Mouse (Mus musculus): ENCODE data around the gene Zfp658. TPM values are rescaled to one million over a fixed set of nuclear protein-coding genes. Genes with fewer than 3 reads are reported as not detected.
A peak's percentile ranks its signal among the peaks of the same experiment; 100 is the strongest.

Gene Zfp658
- polyA plus RNA-seq, 1 experiment from 2014 or later, result 0.19 TPM

DNA sequence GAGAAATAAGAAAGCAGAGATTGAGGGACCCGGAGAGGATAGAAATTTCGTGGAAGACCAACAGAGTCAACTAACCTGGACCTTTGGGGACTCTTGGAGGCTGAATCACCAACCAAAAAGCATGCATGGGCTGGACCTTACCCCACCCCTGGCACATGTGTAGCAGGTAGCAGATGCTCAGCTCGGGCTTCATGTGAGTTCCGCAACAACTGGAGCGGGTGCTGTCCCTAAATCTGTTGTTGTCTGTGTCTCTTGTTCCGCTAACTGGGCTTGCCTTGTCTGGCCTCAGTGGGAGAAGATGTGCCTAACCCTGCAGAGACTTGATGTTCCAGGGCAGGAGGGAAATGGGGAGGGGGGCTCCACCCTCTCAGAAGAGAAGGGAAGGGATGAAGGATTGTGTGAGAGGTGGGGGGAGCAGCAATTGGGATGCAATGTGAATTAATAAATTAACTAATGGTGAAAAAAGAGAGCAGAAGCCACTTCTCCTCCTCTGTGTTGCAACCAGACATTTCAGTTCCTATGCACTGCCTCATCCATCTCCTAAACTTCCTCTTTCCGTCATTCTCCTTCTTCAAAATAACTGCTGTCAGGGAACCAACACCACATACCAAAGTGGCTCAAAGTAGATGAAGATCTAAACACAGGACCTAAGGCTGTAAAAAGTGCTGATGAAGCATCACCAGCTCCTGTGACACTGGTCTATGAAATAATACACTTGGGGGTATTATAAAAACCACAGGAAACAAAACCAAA lies 17.7 kb upstream of the Zfp658 start, which contains the start of gene Cd33:
Cd33 (minus strand) TSS at position 204 of the 753 bp plus-strand sequence.
- Histone ChIP-seq H3K4me3 (ENCODE audit: low read depth, low read length) (no peak within 1 kb of the TSS), H3K36me3 (ENCODE audit: control insufficient read depth, insufficient read depth) (no peaks in the 10 kb centered on the region), H3K27me3 (ENCODE audit: control insufficient read depth, insufficient read depth, low read depth, low read length) (no peaks in the 10 kb centered on the region), H3K4me2 (ENCODE audit: low read depth, low read length) (no peak within 1 kb of the TSS), H3K27ac (ENCODE audit: low read length) (0 out of 2 replicates have a peak within 1 kb of the TSS, but pooled peaks have one; percentile 52), H3K4me1 (ENCODE audit: control insufficient read depth, low read depth, low read length) (no peaks in the 10 kb centered on the region), H3K9ac (ENCODE audit: low read depth, low read length) (no peak within 1 kb of the TSS), H3K9me3 (replicated peaks; ENCODE audit: control insufficient read depth, low read length) (no peaks in the 10 kb centered on the region)
- WGBS (ENCODE audit: insufficient replicate concordance), result 43% methylated on average over 7 of the region's 7 CpGs
- ATAC-seq (ENCODE audit: low read depth), result peak; percentile 35; the same call in 1 of the 2 replicates

DNA sequence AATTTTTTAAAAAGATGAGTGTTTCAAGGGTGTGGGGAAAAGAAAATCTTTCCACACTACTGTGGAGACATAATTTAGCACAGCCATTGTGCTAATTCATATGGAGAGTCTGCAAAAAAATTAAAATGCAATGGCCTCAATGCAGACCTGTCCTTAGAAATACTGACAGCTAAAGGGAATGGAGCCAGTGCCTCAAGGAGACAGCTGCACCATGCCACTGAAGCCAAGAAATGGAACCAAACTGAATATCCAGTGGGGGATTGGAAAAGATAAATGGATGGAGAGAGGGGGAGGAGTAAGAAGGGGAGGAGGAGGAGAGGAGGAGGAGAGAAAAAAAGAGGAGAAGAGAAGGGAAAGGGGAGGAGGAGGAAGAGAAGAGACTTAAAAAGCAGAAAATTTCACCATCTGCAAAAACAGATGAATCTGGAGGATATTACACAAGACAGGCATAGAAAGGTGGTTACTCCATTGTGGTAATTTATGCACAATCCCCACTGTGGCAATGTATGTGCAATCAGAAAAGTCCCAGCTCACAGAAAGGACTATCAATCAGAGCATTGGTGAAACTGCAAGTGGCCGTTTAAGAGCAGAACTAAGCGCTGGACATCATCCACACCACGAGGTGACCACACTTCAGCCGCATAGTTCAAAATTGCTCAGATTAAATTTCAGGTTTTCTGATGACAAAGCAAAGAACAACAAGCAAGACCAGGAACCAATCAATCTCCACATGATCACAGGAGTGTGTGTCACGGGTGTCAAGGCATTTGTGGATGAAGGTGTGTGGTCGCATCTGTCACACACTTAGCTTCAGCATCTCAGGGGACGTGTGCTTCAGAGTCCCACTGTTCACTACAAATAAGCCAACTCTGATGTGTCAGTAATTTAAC lies 16.2 kb upstream of the Zfp658 start:
- Histone ChIP-seq H3K27me3 (ENCODE audit: control insufficient read depth, insufficient read depth, low read depth, low read length) (no peaks in the 10 kb centered on the region), H3K9ac (ENCODE audit: low read depth, low read length) (no peak overlapping the region), H3K4me1 (ENCODE audit: control insufficient read depth, low read depth, low read length) (no peaks in the 10 kb centered on the region), H3K4me2 (ENCODE audit: low read depth, low read length) (0 out of 2 replicates have a peak overlapping the region, but pooled peaks have one; percentile 18), H3K4me3 (ENCODE audit: low read depth, low read length) (no peak overlapping the region), H3K36me3 (ENCODE audit: control insufficient read depth, insufficient read depth) (no peaks in the 10 kb centered on the region), H3K27ac (ENCODE audit: low read length) (no peak overlapping the region), H3K9me3 (replicated peaks; ENCODE audit: control insufficient read depth, low read length) (no peaks in the 10 kb centered on the region)
- ATAC-seq (ENCODE audit: low read depth), result no peak
- 50% methylated on average over 7 of the region's 7 CpGs for WGBS (ENCODE audit: insufficient replicate concordance)

DNA sequence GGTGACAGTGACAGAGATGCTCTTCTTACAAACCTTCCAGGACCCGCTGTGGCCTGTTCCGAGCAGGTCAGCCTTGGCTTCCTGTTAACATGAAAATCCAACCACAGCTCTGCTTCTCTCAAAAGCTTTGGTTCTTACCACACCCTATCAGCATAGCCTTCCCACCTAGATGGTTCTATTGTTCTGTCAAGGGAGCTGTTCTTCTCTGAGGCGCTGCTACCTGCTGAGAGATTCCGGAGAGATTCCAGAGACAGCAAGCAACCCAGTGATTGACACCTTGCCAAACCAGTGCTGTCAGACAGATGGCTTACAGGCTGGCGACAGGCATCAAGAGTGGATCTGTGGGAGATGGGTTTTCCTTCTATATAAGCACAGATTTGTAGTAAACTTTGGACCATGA lies 14.4 kb upstream of the Zfp658 start:
- H3K27me3 ChIP-seq (ENCODE audit: control insufficient read depth, insufficient read depth, low read depth, low read length), result no peaks in the 10 kb centered on the region
- H3K4me3 ChIP-seq (ENCODE audit: low read depth, low read length), result no peak overlapping the region
- H3K27ac ChIP-seq (ENCODE audit: low read length), result no peak overlapping the region
- no peaks in the 10 kb centered on the region for H3K4me1 ChIP-seq (ENCODE audit: control insufficient read depth, low read depth, low read length)
- ATAC-seq (ENCODE audit: low read depth), result no peak
- WGBS (ENCODE audit: insufficient replicate concordance), result 48% methylated on average over 5 of the region's 5 CpGs
- H3K9me3 ChIP-seq (replicated peaks; ENCODE audit: control insufficient read depth, low read length), result no peaks in the 10 kb centered on the region
- H3K36me3 ChIP-seq (ENCODE audit: control insufficient read depth, insufficient read depth), result no peaks in the 10 kb centered on the region
- no peak overlapping the region for H3K9ac ChIP-seq (ENCODE audit: low read depth, low read length)
- no peak overlapping the region for H3K4me2 ChIP-seq (ENCODE audit: low read depth, low read length)

DNA sequence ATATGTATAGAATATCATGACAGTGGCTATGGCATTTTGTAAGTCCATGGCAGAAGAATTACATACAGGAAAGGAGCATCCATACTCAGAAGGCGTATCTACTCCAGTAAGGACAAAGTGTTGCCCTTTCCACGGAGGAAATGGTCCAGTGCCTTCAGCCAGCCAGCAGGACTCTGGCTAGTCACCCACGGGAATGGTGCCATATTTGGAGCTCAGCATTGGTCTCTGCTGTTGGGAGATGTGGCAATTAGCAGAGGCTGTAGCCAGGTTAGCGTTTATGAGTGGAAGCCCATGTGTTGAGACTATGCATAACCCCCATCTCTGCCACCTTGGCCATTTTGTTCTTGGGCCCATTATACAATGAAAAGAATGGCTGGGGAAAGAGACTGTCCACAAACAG lies 13.8 kb upstream of the Zfp658 start:
- H3K27me3 ChIP-seq (ENCODE audit: control insufficient read depth, insufficient read depth, low read depth, low read length), result no peaks in the 10 kb centered on the region
- H3K4me3 ChIP-seq (ENCODE audit: low read depth, low read length), result no peak overlapping the region
- no peak for ATAC-seq (ENCODE audit: low read depth)
- H3K27ac ChIP-seq (ENCODE audit: low read length), result no peak overlapping the region
- H3K9ac ChIP-seq (ENCODE audit: low read depth, low read length), result no peak overlapping the region
- H3K4me1 ChIP-seq (ENCODE audit: control insufficient read depth, low read depth, low read length), result no peaks in the 10 kb centered on the region
- WGBS (ENCODE audit: insufficient replicate concordance), result 47% methylated on average over 4 of the region's 4 CpGs
- no peaks in the 10 kb centered on the region for H3K9me3 ChIP-seq (replicated peaks; ENCODE audit: control insufficient read depth, low read length)
- no peaks in the 10 kb centered on the region for H3K36me3 ChIP-seq (ENCODE audit: control insufficient read depth, insufficient read depth)
- no peak overlapping the region for H3K4me2 ChIP-seq (ENCODE audit: low read depth, low read length)

DNA sequence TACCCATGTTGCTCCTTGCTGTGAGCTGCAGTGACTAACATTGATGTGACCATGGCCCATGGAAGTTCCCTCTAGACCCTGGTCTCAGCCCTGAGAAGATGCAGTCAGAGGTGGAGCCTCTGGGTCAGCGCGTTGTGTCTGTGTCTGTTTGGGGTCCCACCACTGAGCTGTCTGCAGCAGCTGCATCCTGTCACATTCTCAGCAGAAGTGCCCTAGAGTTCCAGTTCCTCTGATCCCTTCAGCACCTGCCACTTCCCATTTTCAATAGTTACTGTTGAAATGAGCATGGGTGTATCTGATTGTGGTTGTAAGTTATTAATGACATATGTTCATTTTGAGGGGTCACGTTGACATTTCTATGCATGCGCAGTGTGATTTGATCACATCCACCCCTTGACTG lies 8.9 kb upstream of the Zfp658 start:
- H3K36me3 ChIP-seq (ENCODE audit: control insufficient read depth, insufficient read depth), result no peaks in the 10 kb centered on the region
- no peak overlapping the region for H3K27ac ChIP-seq (ENCODE audit: low read length)
- WGBS (ENCODE audit: insufficient replicate concordance), result 25% methylated on average over 4 of the region's 4 CpGs
- H3K27me3 ChIP-seq (ENCODE audit: control insufficient read depth, insufficient read depth, low read depth, low read length), result no peaks in the 10 kb centered on the region
- H3K4me3 ChIP-seq (ENCODE audit: low read depth, low read length), result no peak overlapping the region
- H3K9me3 ChIP-seq (replicated peaks; ENCODE audit: control insufficient read depth, low read length), result no peaks in the 10 kb centered on the region
- ATAC-seq (ENCODE audit: low read depth), result no peak
- no peaks in the 10 kb centered on the region for H3K4me1 ChIP-seq (ENCODE audit: control insufficient read depth, low read depth, low read length)
- no peak overlapping the region for H3K9ac ChIP-seq (ENCODE audit: low read depth, low read length)
- H3K4me2 ChIP-seq (ENCODE audit: low read depth, low read length), result no peak overlapping the region

DNA sequence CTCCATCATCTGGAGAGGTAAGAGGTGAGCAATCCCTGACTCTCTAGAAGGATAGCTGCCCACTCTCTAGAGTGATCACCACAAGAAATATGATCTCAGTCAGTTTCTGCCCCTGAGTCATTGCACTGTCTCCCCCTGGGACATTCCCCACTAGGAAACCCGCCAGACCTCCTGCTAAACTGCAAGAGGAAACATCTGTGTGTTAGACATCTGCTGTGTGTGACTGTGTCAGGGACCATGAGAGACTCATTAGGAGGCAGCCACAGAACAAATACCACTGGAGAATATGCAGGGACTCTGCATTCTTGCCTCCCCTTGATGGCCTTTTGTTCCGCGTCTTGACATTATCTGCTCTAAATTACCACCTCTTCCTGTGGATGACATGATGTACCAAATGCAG lies 7.5 kb upstream of the Zfp658 start:
- Histone ChIP-seq H3K9ac (ENCODE audit: low read depth, low read length) (no peak overlapping the region), H3K27ac (ENCODE audit: low read length) (no peak overlapping the region), H3K36me3 (ENCODE audit: control insufficient read depth, insufficient read depth) (no peaks in the 10 kb centered on the region), H3K4me3 (ENCODE audit: low read depth, low read length) (no peak overlapping the region), H3K4me1 (ENCODE audit: control insufficient read depth, low read depth, low read length) (no peaks in the 10 kb centered on the region), H3K9me3 (replicated peaks; ENCODE audit: control insufficient read depth, low read length) (no peaks in the 10 kb centered on the region), H3K4me2 (ENCODE audit: low read depth, low read length) (no peak overlapping the region), H3K27me3 (ENCODE audit: control insufficient read depth, insufficient read depth, low read depth, low read length) (no peaks in the 10 kb centered on the region)
- 0 out of 2 replicates have a peak, but pooled peaks have one; percentile 11 for ATAC-seq (ENCODE audit: low read depth)
- WGBS (ENCODE audit: insufficient replicate concordance), result 13% methylated on average over 3 of the region's 3 CpGs

DNA sequence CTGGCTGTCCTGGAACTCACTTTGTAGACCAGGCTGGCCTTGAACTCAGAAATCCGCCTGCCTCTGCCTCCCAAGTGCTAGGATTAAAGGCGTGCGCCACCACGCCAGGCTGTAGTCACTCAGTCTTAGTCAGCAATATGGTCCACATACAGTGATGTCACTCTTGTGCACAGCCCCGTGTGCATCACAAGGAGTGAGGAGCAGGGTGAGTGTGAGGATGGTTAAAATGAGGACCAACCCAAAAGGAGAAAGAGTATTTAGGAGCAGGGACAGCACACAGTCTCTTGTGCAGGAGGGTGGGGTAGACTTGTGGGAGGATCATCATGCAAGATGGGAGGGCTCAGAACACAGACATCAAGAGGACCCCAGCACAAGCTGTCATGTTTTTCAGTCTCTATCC lies 6.7 kb upstream of the Zfp658 start:
- WGBS (ENCODE audit: insufficient replicate concordance), result 64% methylated on average over 5 of the region's 5 CpGs
- ATAC-seq (ENCODE audit: low read depth), result no peak

DNA sequence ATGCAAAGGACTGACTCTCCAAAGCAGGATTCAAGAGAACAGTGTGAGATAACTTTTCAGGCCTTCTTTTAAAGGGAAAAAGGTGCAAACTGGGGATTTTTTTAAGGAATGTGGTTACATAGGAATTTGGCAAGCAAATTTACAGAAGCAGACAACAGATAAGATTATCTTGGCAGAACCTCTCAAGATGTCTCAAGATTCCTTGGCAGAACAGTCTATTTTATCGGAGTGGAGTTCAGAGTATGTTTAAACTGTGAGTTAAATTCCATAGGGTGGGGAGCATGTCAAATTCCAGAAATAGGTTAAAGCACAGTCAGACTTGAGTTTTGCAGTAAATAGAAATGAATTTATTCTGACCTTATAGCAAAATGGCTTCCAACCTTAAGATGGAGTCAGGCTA lies 5.2 kb upstream of the Zfp658 start:
- no peak overlapping the region for H3K27ac ChIP-seq (ENCODE audit: low read length)
- no peaks in the 10 kb centered on the region for H3K9me3 ChIP-seq (replicated peaks; ENCODE audit: control insufficient read depth, low read length)
- H3K9ac ChIP-seq (ENCODE audit: low read depth, low read length), result no peak overlapping the region
- no peak for ATAC-seq (ENCODE audit: low read depth)
- H3K36me3 ChIP-seq (ENCODE audit: control insufficient read depth, insufficient read depth), result no peaks in the 10 kb centered on the region
- H3K4me1 ChIP-seq (ENCODE audit: control insufficient read depth, low read depth, low read length), result no peaks in the 10 kb centered on the region
- H3K4me3 ChIP-seq (ENCODE audit: low read depth, low read length), result no peak overlapping the region
- H3K4me2 ChIP-seq (ENCODE audit: low read depth, low read length), result no peak overlapping the region
- 58% methylated on average over 1 of the region's 1 CpGs for WGBS (ENCODE audit: insufficient replicate concordance)
- H3K27me3 ChIP-seq (ENCODE audit: control insufficient read depth, insufficient read depth, low read depth, low read length), result no peaks in the 10 kb centered on the region

More for the DNA sequence above, 6.7 kb upstream of the Zfp658 start:
- Histone ChIP-seq H3K4me3 (ENCODE audit: low read depth, low read length) (no peak overlapping the region), H3K4me2 (ENCODE audit: low read depth, low read length) (no peak overlapping the region), H3K9ac (ENCODE audit: low read depth, low read length) (no peak overlapping the region), H3K4me1 (ENCODE audit: control insufficient read depth, low read depth, low read length) (no peaks in the 10 kb centered on the region), H3K9me3 (replicated peaks; ENCODE audit: control insufficient read depth, low read length) (no peaks in the 10 kb centered on the region), H3K27ac (ENCODE audit: low read length) (no peak overlapping the region), H3K36me3 (ENCODE audit: control insufficient read depth, insufficient read depth) (no peaks in the 10 kb centered on the region), H3K27me3 (ENCODE audit: control insufficient read depth, insufficient read depth, low read depth, low read length) (no peaks in the 10 kb centered on the region)

DNA sequence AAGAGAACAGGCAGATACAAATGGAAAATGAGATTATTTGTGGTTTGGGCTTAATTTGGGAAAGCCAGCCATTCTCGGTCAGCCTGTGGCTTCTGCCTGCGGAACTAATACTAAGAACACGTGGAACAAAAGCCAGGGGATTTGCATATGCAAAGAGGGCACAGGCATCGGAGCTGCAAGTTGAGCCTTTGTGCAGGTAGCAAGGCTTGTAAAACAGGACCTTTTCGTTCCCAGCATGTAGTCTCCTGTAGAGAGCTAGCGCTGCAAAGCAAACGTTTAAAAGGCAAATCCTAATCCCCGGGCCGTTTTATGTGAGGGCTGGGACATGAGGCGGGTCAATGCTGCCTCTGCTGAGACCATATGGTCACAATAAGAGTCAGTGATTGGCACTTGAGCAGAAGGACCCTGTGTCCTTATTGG lies 605 bp downstream of the Zfp658 start:
- 1% methylated on average over 10 of the region's 10 CpGs for WGBS (ENCODE audit: insufficient replicate concordance)
- no peak for ATAC-seq (ENCODE audit: low read depth)
- Histone ChIP-seq H3K9me3 (replicated peaks; ENCODE audit: control insufficient read depth, low read length) (no peaks in the 10 kb centered on the region), H3K9ac (ENCODE audit: low read depth, low read length) (peak overlapping the region; percentile 40), H3K4me3 (ENCODE audit: low read depth, low read length) (peak overlapping the region; percentile 65), H3K27me3 (ENCODE audit: control insufficient read depth, insufficient read depth, low read depth, low read length) (no peaks in the 10 kb centered on the region), H3K4me2 (ENCODE audit: low read depth, low read length) (peak overlapping the region; percentile 74), H3K36me3 (ENCODE audit: control insufficient read depth, insufficient read depth) (no peaks in the 10 kb centered on the region), H3K27ac (ENCODE audit: low read length) (0 out of 2 replicates have a peak overlapping the region, but pooled peaks have one; percentile 33), H3K4me1 (ENCODE audit: control insufficient read depth, low read depth, low read length) (peaks cover 3% of the 10 kb centered on the region; the same call in 1 of the 2 replicates)
